Mouse (Mus musculus): ENCODE measurements around the gene Dysf. TPM values are rescaled to one million over a fixed set of nuclear protein-coding genes. Genes with fewer than 3 reads are reported as not detected.

Dysf gene
- polyA plus RNA-seq, 1 experiment from 2014 or later: 18.6 TPM

GRCm38 (mm10) chr6:84159046-84159445 lies 150.7 kb downstream of the Dysf start:
- no peaks in the 10 kb centered on the region for H3K27me3 ChIP-seq (ENCODE audit: control insufficient read depth, insufficient read depth, low read length)
- no peak overlapping the region for H3K27ac ChIP-seq (replicated peaks in 1 of 2; ENCODE audit: control insufficient read depth in 1 of 2, insufficient read depth in 1 of 2, low read depth in 2 of 2, low read length in 2 of 2)
- no peak for ATAC-seq (ENCODE audit: insufficient number of reproducible peaks, insufficient read depth, low FRiP score, low read depth)
- H3K36me3 ChIP-seq (ENCODE audit: control insufficient read depth, insufficient read depth, low read length): peaks cover 13% of the 10 kb centered on the region
- no peaks in the 10 kb centered on the region for H3K9me3 ChIP-seq (ENCODE audit: control insufficient read depth, low read length)
- H3K4me2 ChIP-seq (ENCODE audit: low read length): no peak overlapping the region
- peaks cover 17 to 22% of the 10 kb centered on the region in 2 experiments for H3K4me1 ChIP-seq (ENCODE audit: control insufficient read depth in 2 of 2, insufficient read depth in 2 of 2, low read length in 2 of 2)
- WGBS: 87% methylated on average over 4 of the region's 4 CpGs
- no peak overlapping the region for H3K4me3 ChIP-seq (ENCODE audit: control insufficient read depth in 1 of 2, insufficient read depth in 1 of 2, low read depth in 1 of 2, low read length in 2 of 2)
- H3K9ac ChIP-seq (ENCODE audit: low read length): no peak overlapping the region

- Histone ChIP-seq H3K4me2 (ENCODE audit: low read length) (no peak overlapping the region), H3K9ac (ENCODE audit: low read length) (no peak overlapping the region), H3K4me1 (ENCODE audit: control insufficient read depth in 2 of 2, insufficient read depth in 2 of 2, low read length in 2 of 2) (peaks cover 0 to 4% of the 10 kb centered on the region in 2 experiments; a peak in 1 of 4 replicates), H3K4me3 (ENCODE audit: control insufficient read depth in 1 of 2, insufficient read depth in 1 of 2, low read depth in 1 of 2, low read length in 2 of 2) (no peak overlapping the region), H3K27me3 (ENCODE audit: control insufficient read depth, insufficient read depth, low read length) (no peaks in the 10 kb centered on the region), H3K27ac (replicated peaks in 1 of 2; ENCODE audit: control insufficient read depth in 1 of 2, insufficient read depth in 1 of 2, low read depth in 2 of 2, low read length in 2 of 2) (no peak overlapping the region), H3K36me3 (ENCODE audit: control insufficient read depth, insufficient read depth, low read length) (peaks cover 5% of the 10 kb centered on the region; the same call in 1 of the 2 replicates), H3K9me3 (ENCODE audit: control insufficient read depth, low read length) (no peaks in the 10 kb centered on the region)
- 77% methylated on average over 14 of the region's 14 CpGs for WGBS
- no peak for ATAC-seq (ENCODE audit: insufficient number of reproducible peaks, insufficient read depth, low FRiP score, low read depth)
These were observed 159.2 kb downstream of the Dysf start for GRCm38 (mm10) chr6:84167612-84168011.

- peaks cover 5% of the 10 kb centered on the region; the same call in 1 of the 2 replicates for H3K36me3 ChIP-seq (ENCODE audit: control insufficient read depth, insufficient read depth, low read length)
- H3K9me3 ChIP-seq (ENCODE audit: control insufficient read depth, low read length): no peaks in the 10 kb centered on the region
- H3K27ac ChIP-seq (replicated peaks in 1 of 2; ENCODE audit: control insufficient read depth in 1 of 2, insufficient read depth in 1 of 2, low read depth in 2 of 2, low read length in 2 of 2): no peak overlapping the region
- H3K27me3 ChIP-seq (ENCODE audit: control insufficient read depth, insufficient read depth, low read length): no peaks in the 10 kb centered on the region
- no peak overlapping the region for H3K4me3 ChIP-seq (ENCODE audit: control insufficient read depth in 1 of 2, insufficient read depth in 1 of 2, low read depth in 1 of 2, low read length in 2 of 2)
- H3K9ac ChIP-seq (ENCODE audit: low read length): no peak overlapping the region
- H3K4me2 ChIP-seq (ENCODE audit: low read length): no peak overlapping the region
- H3K4me1 ChIP-seq (ENCODE audit: control insufficient read depth in 2 of 2, insufficient read depth in 2 of 2, low read length in 2 of 2): peaks cover 0 to 4% of the 10 kb centered on the region in 2 experiments; a peak in 1 of 4 replicates
- no peak for ATAC-seq (ENCODE audit: insufficient number of reproducible peaks, insufficient read depth, low FRiP score, low read depth)
- WGBS: 96% methylated on average over 1 of the region's 1 CpGs
These were observed 160.2 kb downstream of the Dysf start for GRCm38 (mm10) chr6:84168571-84168970.

- Histone ChIP-seq H3K4me2 (ENCODE audit: low read length) (no peak overlapping the region), H3K4me1 (ENCODE audit: control insufficient read depth in 2 of 2, insufficient read depth in 2 of 2, low read length in 2 of 2) (peaks cover 0 to under 1% of the 10 kb centered on the region in 2 experiments; a peak in 2 of 4 replicates), H3K27ac (replicated peaks in 1 of 2; ENCODE audit: control insufficient read depth in 1 of 2, insufficient read depth in 1 of 2, low read depth in 2 of 2, low read length in 2 of 2) (no peak overlapping the region), H3K27me3 (ENCODE audit: control insufficient read depth, insufficient read depth, low read length) (no peaks in the 10 kb centered on the region), H3K36me3 (ENCODE audit: control insufficient read depth, insufficient read depth, low read length) (peaks cover 23% of the 10 kb centered on the region), H3K9me3 (ENCODE audit: control insufficient read depth, low read length) (no peaks in the 10 kb centered on the region; the same call in 1 of the 2 replicates), H3K9ac (ENCODE audit: low read length) (no peak overlapping the region), H3K4me3 (ENCODE audit: control insufficient read depth in 1 of 2, insufficient read depth in 1 of 2, low read depth in 1 of 2, low read length in 2 of 2) (no peak overlapping the region)
- no peak for ATAC-seq (ENCODE audit: insufficient number of reproducible peaks, insufficient read depth, low FRiP score, low read depth)
- 91% methylated on average over 6 of the region's 6 CpGs for WGBS
These were observed 165.2 kb downstream of the Dysf start for GRCm38 (mm10) chr6:84173626-84174025.

- Histone ChIP-seq H3K27me3 (ENCODE audit: control insufficient read depth, insufficient read depth, low read length) (no peaks in the 10 kb centered on the region), H3K9me3 (ENCODE audit: control insufficient read depth, low read length) (no peaks in the 10 kb centered on the region; the same call in 1 of the 2 replicates), H3K36me3 (ENCODE audit: control insufficient read depth, insufficient read depth, low read length) (peaks cover 32% of the 10 kb centered on the region), H3K9ac (ENCODE audit: low read length) (no peak overlapping the region), H3K4me2 (ENCODE audit: low read length) (no peak overlapping the region), H3K4me1 (ENCODE audit: control insufficient read depth in 2 of 2, insufficient read depth in 2 of 2, low read length in 2 of 2) (peaks cover 20 to 29% of the 10 kb centered on the region in 2 experiments), H3K4me3 (ENCODE audit: control insufficient read depth in 1 of 2, insufficient read depth in 1 of 2, low read depth in 1 of 2, low read length in 2 of 2) (no peak overlapping the region), H3K27ac (replicated peaks in 1 of 2; ENCODE audit: control insufficient read depth in 1 of 2, insufficient read depth in 1 of 2, low read depth in 2 of 2, low read length in 2 of 2) (0 out of 4 replicates have a peak overlapping the region, but pooled peaks of 1 of the 2 experiments have one; percentile 4)
- no peak for ATAC-seq (ENCODE audit: insufficient number of reproducible peaks, insufficient read depth, low FRiP score, low read depth)
- 56% methylated on average over 5 of the region's 5 CpGs for WGBS
These were observed 170.5 kb downstream of the Dysf start for GRCm38 (mm10) chr6:84178776-84179405.

- H3K4me1 ChIP-seq (ENCODE audit: control insufficient read depth in 2 of 2, insufficient read depth in 2 of 2, low read length in 2 of 2): peaks cover 23 to 34% of the 10 kb centered on the region in 2 experiments
- H3K4me3 ChIP-seq (ENCODE audit: control insufficient read depth in 1 of 2, insufficient read depth in 1 of 2, low read depth in 1 of 2, low read length in 2 of 2): no peak overlapping the region
- no peak overlapping the region for H3K9ac ChIP-seq (ENCODE audit: low read length)
- 9% methylated on average over 4 of the region's 4 CpGs for WGBS
- no peak overlapping the region for H3K4me2 ChIP-seq (ENCODE audit: low read length)
- peak overlapping the region; percentile 55 to 74 for H3K27ac ChIP-seq (replicated peaks in 1 of 2; ENCODE audit: control insufficient read depth in 1 of 2, insufficient read depth in 1 of 2, low read depth in 2 of 2, low read length in 2 of 2)
- H3K9me3 ChIP-seq (ENCODE audit: control insufficient read depth, low read length): no peaks in the 10 kb centered on the region; the same call in 1 of the 2 replicates
- H3K27me3 ChIP-seq (ENCODE audit: control insufficient read depth, insufficient read depth, low read length): no peaks in the 10 kb centered on the region
- peak; percentile 50; the same call in 1 of the 2 replicates for ATAC-seq (ENCODE audit: insufficient number of reproducible peaks, insufficient read depth, low FRiP score, low read depth)
- peaks cover 20% of the 10 kb centered on the region for H3K36me3 ChIP-seq (ENCODE audit: control insufficient read depth, insufficient read depth, low read length)
These were observed 173.1 kb downstream of the Dysf start for GRCm38 (mm10) chr6:84181452-84181851.

- peaks cover 72% of the 10 kb centered on the region for H3K36me3 ChIP-seq (ENCODE audit: control insufficient read depth, insufficient read depth, low read length)
- no peak for ATAC-seq (ENCODE audit: insufficient number of reproducible peaks, insufficient read depth, low FRiP score, low read depth)
- 52% methylated on average over 6 of the region's 6 CpGs for WGBS
These were observed 183.4 kb downstream of the Dysf start for GRCm38 (mm10) chr6:84191656-84192250.

More at GRCm38 (mm10) chr6:84191656-84192250, 183.4 kb downstream of the Dysf start:
- no peaks in the 10 kb centered on the region for H3K27me3 ChIP-seq (ENCODE audit: control insufficient read depth, insufficient read depth, low read length)
- peak overlapping the region in 1 of 2 experiments; percentile 33; a peak in 1 of 4 replicates for H3K27ac ChIP-seq (replicated peaks in 1 of 2; ENCODE audit: control insufficient read depth in 1 of 2, insufficient read depth in 1 of 2, low read depth in 2 of 2, low read length in 2 of 2)
- H3K9ac ChIP-seq (ENCODE audit: low read length): no peak overlapping the region
- H3K9me3 ChIP-seq (ENCODE audit: control insufficient read depth, low read length): no peaks in the 10 kb centered on the region
- H3K4me3 ChIP-seq (ENCODE audit: control insufficient read depth in 1 of 2, insufficient read depth in 1 of 2, low read depth in 1 of 2, low read length in 2 of 2): no peak overlapping the region
- no peak overlapping the region for H3K4me2 ChIP-seq (ENCODE audit: low read length)
- peaks cover 3 to 10% of the 10 kb centered on the region in 2 experiments; a peak in 3 of 4 replicates for H3K4me1 ChIP-seq (ENCODE audit: control insufficient read depth in 2 of 2, insufficient read depth in 2 of 2, low read length in 2 of 2)
